Mouse (Mus musculus) thymus, postnatal 4 days (tissue): ENCODE measurements around the gene Cd79b.

Experiments
- DNase-seq: peaks from one replicate; pipeline ENCODE4 v3.0.0; 2021

The Cd79b gene

GRCm38 (mm10) chr11:106272644-106273310 lies 41.8 kb downstream of the Cd79b start, which contains the start of gene Smarcd2:
Smarcd2 (minus strand) TSS chr11:106272972.
- peak; percentile 99 for DNase-seq

DNA sequence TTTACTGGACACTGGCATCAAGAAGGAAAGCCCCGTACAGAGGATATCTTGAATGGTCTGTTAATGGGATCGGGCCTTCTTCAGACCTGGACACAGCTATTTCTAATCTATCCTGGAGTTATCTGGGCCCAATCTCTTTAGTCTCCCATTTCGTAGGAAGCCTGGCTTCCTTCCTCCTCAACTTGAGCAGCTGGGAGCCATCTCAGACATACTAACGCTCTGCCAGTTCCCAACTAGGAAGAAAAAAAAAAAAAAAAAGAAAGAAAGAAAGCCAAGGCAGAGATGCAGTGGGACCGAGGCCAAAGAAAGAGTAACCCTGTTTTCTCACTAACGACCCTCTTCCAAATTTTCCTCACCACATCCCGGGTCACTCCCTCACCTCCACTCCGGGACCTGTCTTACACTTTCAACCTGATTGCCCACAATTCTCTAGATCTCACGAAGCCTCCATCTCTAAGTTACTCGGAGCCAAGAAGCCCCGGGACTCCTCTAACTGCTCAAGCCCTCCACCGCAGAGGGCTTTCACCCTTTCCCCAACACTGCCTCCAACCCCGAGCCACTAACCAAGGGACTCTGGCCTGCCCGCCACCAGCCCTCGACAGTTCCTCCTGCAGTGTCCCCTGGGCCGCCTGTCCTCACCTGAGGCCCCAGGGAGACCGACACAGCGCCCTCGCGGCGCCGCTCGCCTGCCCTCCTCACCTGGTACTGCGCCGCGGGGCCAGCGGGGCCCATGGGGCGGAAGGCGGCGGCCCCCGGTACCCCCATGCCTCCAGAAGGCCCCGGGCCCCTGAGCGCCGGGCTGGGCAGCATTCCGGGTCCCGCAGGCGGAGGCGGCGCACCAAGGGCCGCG lies 42.5 kb downstream of the Cd79b start:
- no peak for DNase-seq

DNA sequence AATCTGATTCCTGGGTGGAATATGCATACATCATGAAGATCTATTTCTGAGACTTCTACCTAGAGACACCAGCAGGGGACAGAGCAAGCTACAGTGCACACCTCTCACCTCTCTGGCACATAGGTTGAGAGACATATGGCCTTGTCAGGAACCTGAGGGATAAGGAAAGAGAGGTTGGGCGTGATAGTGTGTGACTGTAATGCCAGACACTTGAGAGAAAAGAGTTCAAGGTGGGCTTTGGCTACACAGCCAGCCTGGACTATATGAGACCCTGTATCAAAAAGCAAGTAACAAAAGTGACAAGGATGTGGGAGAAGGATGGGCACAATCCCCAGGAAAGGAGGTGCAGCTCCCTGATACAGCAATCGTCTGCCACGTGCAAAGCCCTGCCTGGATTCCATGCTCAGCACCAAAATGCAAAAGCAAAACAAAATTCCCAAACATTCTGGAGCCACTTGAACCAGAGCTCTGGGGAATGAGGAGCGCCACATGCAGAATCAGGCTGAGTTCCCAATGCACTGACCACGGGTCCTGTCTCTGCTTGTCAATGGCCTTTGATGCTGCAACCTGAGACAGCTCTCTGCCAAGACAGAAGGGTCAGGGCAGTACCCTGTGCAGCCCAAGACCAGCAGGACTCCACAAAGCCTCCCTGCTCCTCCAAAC lies 43.3 kb downstream of the Cd79b start:
- DNase-seq: no peak

- peak; percentile 77 for DNase-seq
Observed at GRCm38 (mm10) chr11:106269060-106269431, 45.5 kb downstream of the Cd79b start.

- peak; percentile 48 for DNase-seq
Observed at GRCm38 (mm10) chr11:106268326-106269059, 46.1 kb downstream of the Cd79b start.

- no peak for DNase-seq
Observed at GRCm38 (mm10) chr11:106267871-106268270, 46.7 kb downstream of the Cd79b start.

DNA sequence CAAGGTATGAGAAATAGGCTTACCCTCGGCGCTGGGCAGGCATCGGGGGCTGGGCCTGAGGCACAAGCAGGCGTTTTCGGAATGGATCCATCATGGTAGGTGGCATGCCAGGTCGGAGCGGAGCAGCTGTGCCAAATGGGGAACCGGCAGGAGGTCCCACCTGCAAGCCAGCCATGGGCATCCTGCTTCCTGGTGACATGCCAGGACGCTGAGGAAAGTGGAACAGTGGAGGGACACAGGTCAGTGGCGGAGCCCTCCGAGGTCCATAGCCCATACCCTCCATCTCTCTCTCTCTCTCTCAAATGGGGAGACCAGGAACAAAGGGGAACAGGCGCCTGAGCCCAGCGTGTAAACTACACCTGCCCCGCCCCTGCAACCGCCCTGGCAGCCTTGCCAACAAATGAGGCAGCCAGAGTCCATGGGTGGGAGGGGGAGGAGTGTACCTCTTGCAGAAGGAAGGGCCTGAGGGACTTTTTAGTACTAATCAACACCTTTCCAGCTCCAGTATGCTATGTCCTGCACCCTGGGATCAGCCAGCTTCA lies 47.2 kb downstream of the Cd79b start:
- DNase-seq: peak; percentile 47

GRCm38 (mm10) chr11:106266431-106266830 lies 48.1 kb downstream of the Cd79b start:
- no peak for DNase-seq

GRCm38 (mm10) chr11:106265570-106265969 lies 49.0 kb downstream of the Cd79b start:
- no peak for DNase-seq

DNA sequence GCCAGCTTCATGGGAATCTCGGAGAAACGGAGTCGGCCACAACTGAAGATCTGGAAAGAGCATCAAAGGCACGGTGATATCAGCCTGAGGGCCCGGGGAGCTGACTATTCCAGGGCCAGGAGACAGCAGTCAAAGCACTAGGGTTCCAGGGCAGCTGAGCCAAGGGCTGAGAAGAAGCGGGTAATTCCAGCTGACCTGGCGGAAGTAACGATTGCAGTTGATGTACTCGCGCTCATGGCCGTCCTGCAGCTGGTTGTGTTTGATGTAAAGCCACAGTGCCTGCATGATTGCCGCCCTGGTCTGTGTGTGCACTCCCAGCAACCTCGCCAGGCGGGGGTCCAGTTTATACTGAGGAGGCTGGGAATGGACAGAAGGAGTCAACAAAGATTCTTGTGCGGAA lies 49.6 kb downstream of the Cd79b start:
- DNase-seq: no peak

DNA sequence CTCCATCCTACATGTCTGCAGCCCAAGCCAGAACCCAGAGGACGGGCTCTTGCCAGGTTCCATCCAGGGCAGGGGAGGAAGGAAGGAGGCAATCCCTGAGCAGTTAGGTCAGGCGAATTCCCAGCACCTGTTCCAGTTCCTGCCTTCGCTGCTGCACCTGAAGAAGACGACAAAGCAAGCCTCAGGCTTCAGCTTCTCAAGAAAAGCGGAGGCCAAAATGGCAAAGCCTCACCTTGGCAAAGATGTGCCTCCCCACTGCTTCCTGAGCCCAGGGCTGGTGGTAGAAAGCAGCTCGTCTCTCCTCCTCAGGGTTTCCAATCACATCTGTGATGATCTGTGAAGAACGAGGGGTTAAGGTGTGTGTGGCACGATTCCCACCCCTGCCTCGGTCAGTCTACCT lies 50.6 kb downstream of the Cd79b start:
- DNase-seq: no peak
